Mouse (Mus musculus) liver, postnatal 0 days (tissue): Measurements from ENCODE around the gene Slc24a3.

Experiments used
- CTCF ChIP-seq: sonication (generic); IDR thresholded peaks from 2 replicates; pipeline ENCODE4 v1.5.1; 2016; ENCODE audit warnings: antibody characterized with exemption, low read depth
- EP300 ChIP-seq: IDR thresholded peaks from 2 replicates; pipeline ENCODE4 v1.6.1; 2016; ENCODE audit warnings: antibody characterized with exemption, low read depth, mild to moderate bottlenecking

- TF ChIP-seq CTCF = no peak
- TF ChIP-seq EP300 = no peak
Measured at GRCm38 (mm10) chr2:145168405-145168971, 934 bp downstream of the Slc24a3 start.
